Mouse (Mus musculus): ENCODE results near the gene Snx30. TPM values are rescaled to one million over a fixed set of nuclear protein-coding genes. Genes with fewer than 3 reads are reported as not detected.

Gene Snx30
- polyA plus RNA-seq, 1 experiment = 10.2 TPM

DNA sequence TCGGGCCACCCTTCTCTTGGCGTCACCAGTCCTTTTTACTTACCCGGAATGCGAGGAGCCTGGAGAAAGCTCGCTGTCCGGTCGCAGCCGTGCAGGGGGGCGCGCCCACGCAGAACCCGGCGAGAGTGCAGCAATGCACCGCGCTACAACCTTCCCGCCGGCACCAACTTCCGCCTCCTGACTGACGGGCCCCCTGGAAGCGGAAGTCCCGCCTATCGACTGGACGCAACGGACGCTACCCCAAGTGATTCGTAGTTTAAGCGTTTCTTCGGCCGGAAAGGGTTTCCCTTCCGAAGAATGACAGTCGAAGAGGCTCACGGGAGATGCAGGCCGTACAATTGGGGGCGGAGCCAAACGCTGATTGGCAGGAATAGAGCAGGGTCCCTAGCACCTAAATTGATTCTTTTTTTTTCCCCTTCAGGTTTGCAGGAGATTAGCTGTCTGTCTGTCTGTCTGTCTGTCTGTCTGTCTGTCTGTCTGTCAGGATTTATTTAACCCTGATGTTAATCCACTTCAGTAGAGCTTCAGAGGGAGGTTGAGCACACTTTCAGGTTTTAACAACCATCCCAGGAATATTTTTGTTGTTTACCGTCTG lies 21.9 kb upstream of the Snx30 start:
- TF ChIP-seq GATA1 (IDR thresholded peaks at IDR 0.05; ENCODE audit: low read length) = no peak

DNA sequence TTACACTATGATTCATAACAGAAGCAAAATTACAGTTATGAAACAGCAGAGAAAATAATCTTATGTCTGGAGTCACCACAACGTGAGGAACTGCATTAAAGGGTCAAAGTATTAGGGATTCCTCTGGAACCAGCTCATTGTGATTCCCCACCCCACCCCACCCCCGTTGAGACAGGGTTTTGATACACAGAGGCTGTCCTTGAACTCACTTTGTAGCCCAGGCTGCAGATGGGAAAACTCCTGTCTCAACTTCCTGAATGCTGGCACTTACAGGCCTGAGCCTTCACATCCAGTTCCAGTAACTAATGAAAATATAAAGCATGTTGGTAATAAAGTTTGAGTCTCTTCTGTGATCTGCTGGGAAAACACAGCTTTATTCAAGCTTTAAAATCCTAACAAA lies 20.2 kb upstream of the Snx30 start:
- no peak for TF ChIP-seq GATA1 (IDR thresholded peaks at IDR 0.05; ENCODE audit: low read length)

DNA sequence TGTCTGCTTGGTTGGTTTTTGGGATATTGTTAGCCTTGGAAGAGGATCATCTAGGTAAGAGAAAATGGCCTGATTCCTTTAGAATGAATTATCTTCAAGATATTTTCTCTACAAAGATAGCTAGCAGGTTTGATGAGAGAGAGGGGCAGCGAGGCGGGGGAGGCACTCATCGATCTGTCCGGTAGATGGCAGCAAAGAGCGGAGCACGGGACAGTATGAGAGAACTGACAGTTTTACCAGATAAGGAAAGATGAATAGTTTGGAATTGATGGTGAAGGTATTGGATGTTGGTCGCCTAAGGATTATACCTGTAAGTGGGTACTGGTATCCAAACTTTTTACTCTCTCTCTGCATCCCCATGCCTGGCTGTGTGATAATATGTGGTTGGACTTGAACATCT lies 19.0 kb upstream of the Snx30 start:
- TF ChIP-seq GATA1 (IDR thresholded peaks at IDR 0.05; ENCODE audit: low read length) = no peak

DNA sequence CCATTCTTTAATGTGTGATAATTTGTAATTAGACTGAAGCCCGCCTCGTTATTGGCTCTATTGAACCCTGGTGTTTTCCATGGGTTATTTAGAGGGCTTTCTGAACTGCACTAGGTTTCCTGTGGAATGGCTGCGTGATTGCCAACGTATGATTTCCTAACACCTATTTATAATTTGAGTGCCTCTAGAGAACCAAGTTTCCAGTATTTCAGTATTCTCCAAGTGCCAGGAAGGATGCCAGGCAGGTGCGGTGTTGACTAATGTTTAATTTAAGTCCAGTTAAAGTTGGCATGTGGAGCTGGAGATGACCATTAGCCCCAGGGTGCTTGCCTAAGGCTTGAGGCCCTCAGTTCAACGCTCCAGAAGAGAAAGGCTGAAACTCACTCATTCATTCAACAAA lies 18.5 kb upstream of the Snx30 start:
- no peak for TF ChIP-seq GATA1 (IDR thresholded peaks at IDR 0.05; ENCODE audit: low read length)

DNA sequence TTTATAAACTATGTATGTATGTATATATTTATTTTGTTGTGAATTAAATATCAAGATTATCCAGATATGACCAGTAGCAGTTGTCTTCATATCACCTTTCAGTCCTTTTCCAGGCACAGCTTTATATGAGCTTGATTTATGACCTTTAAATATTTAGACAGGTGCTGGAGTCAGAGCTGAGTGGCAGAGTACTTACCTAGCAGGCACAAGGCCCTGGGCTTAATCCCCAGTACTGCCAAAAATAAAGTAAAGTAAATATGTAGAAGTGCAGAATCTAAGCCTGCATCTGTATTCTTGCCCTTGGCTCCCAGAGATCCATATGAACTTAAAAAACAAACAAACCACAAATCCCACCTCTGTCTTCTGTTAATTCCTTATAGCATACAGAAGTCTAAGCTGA lies 16.6 kb upstream of the Snx30 start:
- no peak for TF ChIP-seq GATA1 (IDR thresholded peaks at IDR 0.05; ENCODE audit: low read length)

DNA sequence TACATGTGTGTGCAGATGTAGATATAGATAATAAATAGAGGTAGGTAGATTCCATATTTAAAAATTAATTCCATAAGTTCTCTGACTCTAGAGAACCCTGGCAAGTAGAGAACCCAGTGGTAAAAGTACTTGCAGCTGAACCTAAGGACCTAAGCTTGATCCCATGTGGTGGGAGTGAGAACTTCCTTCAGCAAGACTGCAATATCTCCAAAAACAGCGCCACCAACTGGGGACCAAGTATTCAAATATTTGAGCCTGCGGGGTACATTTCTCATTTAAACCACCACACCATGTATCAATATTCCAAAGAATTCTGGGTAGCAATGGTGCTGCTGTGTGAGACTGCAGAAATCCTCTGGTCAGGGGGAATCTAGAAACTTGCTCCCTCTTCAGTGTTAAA lies 11.5 kb upstream of the Snx30 start:
- TF ChIP-seq GATA1 (IDR thresholded peaks at IDR 0.05; ENCODE audit: low read length) = no peak

DNA sequence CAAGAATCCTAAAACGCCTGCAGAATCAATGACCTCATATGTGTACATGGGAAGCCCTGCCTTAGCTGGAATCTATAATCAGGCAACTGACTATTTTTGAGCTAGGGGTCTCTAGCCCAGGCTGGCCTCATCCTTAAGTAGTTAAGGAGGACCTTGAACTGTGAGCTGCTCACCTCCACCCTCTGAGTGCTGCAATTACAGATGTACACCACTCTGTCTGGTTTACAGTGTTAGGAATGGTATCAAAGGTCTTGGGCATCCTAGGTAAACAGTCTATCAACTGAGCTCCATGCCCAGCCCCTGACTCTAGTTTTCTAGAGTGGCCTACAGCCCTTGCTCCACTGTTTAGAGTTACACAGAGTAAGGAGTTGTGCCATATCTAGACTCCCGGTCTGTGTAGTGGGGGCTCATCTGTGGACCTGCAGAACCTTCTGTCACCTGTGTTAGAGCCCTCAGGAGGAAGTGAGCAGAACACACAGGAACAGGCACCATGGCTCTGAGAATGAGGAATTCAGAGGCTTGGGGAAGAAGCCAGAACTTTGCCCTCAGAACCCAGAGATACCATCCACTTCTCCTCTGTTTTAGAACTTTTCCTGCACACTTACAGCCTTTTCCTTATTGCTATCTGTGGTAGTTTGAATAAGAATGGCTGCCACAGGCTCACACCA lies 9.7 kb upstream of the Snx30 start:
- TF ChIP-seq GATA1 (IDR thresholded peaks at IDR 0.05; ENCODE audit: low read length) = no peak

DNA sequence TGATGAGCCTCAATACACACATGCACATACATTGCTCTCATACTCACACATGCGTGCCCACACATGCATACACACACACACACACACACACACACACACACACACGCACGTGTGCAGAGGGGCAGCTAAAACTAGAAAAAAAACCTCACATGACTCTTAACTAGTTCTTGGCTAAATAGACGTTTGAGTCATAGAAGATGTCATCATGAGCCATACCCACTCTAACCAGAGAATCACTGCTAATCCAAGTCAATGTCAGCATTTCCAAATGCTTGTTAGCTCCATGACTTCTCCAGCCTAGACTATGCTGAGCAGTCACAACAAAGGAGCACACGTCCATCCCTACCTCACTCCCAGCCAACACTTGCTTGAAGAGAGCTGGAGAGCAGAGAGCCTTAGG lies 5.5 kb upstream of the Snx30 start:
- no peak for TF ChIP-seq GATA1 (IDR thresholded peaks at IDR 0.05; ENCODE audit: low read length)

DNA sequence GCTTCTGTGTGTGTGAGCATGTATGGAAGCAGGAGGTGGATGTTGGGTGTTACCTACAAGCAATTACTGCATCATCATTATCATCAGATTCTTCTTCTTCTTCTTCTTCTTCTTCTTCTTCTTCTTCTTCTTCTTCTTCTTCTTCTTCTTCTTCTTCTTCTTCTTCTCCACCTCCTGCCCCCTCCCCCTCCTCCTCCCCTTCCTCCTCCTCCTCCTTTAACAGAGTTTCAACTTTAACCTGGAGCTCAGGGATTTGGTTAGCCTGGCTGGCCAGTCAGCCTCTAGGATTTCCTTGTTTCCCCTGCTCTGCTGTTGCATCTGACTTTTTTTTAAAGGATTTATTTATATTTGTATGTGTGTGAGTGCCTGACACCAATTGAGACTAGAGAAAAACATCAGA lies 4.2 kb upstream of the Snx30 start, which contains the start of gene Inip:
Inip (minus strand) TSS at position 101 of the 400 bp plus-strand sequence.
- TF ChIP-seq GATA1 (IDR thresholded peaks at IDR 0.05; ENCODE audit: low read length) = no peak

DNA sequence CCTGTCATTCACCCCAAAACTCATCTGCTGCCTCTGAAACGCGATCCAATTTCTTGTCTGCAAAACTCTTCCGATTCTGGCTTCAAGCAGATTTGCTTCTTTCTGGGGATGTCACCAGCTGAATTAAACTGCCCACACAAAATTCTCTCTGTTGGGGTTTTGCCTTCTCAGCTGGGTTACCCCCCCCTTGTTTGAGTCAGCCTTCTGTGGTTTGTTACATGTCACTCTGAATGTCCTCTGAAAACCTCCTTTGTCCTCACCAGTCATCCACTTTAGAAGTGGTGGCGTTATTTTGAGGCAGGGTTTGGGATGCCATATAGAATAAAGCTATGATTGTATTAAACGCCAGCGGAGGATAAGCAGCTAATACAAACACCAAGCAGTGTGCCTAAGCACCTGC lies 3.5 kb upstream of the Snx30 start:
- no peak for TF ChIP-seq GATA1 (IDR thresholded peaks at IDR 0.05; ENCODE audit: low read length)

DNA sequence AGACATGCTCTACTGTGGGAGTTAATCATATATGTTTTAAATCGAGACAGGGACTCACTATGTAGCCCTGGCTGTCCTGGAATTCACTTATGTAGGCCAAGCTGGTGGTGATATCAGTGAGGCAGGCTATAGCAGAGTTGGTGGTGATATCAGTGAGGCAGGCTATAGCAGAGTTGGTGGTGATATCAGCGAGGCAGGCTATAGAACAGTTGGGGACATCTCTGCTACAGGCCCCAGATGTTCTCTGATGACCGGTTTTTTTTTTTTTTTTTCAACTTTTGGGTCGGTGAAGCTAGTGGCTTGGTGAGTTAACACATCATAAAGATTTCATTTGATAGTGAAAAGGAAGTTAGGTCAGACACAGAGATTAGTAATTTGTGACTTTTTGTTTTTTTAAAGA lies 2.8 kb upstream of the Snx30 start:
- TF ChIP-seq GATA1 (IDR thresholded peaks at IDR 0.05; ENCODE audit: low read length) = peak; percentile 45

DNA sequence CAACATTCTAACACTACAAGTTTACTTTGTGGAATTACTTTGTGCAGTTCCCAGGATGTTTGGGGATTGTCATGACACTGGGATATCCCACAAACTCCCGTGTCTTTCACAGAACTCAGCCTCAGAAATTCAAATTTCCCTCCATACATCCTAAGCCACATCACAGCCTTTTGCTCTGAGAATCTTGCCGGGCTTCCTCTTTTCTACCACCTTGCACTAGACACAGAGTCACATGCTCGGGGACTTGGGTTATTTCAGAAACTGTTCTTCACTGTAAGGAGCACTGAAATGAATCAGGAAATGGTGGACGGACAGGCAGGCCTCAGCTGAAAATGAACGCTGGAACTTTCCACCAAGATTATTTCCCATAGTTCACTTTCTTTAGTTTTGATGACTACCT lies 2.3 kb upstream of the Snx30 start:
- TF ChIP-seq GATA1 (IDR thresholded peaks at IDR 0.05; ENCODE audit: low read length) = no peak

DNA sequence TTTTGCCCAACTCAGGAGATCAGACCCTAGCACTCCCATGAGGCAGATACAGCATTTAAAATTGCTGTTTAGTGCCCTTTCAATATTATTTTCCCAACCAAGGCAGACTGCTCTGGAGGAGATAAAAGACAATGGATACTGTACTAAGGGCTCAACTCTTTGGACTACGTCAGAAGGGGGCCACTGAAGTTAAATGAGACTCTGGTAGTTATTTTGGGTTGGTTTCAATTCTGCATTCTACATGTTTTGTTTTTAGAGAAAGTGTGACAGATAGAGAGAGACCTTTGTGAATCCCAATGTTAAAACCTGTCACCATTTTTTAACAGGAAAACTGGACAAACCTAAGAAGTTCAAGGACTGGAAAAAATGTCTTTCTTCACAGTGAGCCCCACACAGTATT lies 886 bp upstream of the Snx30 start:
- TF ChIP-seq GATA1 (IDR thresholded peaks at IDR 0.05; ENCODE audit: low read length) = no peak

DNA sequence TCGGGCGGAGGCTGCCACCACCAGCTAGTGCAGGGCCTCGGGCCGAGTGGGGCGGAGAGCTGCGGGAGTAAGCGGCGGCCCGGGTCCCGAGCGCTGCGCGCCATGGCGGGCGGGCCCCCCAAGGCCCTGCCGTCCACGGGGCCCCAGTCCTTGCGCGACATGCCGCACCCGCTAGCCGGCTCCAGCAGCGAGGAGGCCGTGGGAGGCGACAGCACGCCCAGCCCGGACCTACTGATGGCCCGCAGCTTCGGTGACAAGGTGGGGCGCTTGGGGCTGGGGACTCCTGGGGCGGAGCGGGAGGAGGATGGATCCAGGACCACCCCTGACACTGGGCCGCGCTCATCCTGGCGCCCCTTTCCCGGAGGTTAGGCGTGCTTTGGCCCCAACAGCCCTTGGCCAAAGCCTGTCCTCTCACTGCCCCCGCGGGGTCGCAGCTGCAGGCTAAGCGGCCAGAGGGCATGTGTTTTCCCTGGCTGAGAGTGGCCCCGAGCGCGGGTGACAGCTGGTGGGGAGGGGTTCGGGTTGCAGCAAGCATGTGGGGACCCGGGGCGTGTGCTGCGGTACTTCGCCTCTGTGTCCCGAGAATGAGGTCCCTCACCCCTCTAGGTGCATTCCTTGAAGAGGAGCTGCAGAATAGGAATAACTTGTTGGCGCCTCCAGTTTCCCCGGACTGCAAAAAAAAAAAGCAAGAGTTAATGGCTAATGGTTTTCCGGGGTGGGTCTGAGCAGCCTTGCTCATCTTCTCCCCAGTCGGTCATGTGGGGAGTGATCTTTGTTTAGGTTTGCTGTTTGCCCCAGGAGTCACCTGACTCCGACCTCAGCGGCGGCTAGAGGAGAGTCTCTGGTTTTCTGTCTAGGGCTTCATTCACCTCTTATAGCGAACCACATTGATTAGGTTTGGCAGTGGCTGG lies 583 bp downstream of the Snx30 start:
- TF ChIP-seq GATA1 (IDR thresholded peaks at IDR 0.05; ENCODE audit: low read length) = no peak

DNA sequence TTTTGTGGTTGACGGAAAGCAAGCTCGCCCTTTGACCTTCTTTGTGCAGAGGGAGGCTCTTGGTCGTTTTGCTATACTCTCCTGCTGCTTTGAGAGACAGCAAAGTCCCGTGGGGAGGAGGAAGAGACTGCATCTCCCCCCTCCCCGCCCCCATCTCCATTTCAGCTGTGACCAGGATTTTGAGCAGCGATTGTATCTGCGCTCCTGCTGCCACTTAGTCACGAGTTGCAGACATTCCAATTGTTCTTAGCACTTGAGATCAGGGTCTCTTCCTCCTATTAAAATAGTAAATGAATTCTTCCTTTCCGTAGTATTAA lies 1.2 kb downstream of the Snx30 start:
- TF ChIP-seq GATA1 (IDR thresholded peaks at IDR 0.05; ENCODE audit: low read length) = no peak

DNA sequence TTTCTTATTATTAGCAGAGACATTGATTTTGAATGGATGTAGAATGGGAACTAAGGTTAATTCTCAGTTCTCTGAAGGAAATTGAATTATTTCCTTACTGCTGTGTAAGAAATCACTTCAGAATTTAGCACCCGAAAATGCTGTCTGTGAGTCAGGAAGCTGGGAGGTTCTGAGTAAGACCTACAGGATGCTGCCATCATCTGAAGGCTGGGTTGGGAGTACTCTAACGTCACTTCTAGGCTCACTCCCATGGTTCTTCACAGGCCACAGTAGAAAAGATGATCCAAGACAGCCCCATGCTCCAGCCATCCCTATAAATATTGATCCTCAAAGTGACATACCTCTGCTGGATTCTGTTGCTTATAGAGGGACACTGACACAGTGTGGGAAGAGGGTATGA lies 1.9 kb downstream of the Snx30 start:
- TF ChIP-seq GATA1 (IDR thresholded peaks at IDR 0.05; ENCODE audit: low read length) = no peak

DNA sequence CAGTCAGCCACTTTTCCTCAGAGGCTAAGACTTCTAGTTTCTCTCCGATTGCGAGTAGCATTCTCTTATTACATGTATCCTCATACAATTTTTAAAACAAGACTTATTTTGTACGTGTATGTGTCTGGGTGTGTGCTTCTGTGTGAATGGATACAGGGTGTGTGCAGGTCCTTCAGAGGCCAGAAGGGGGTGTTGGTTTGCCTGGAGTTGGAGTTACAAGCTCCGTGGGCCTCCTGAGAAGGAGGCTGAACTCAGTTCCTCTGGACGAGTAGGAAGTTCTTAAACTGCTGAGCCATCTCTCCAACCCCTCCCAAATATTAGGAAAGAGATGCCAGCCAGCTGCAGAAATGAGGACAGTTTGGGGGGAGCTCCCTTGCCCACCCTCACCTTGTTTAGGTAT lies 2.8 kb downstream of the Snx30 start:
- no peak for TF ChIP-seq GATA1 (IDR thresholded peaks at IDR 0.05; ENCODE audit: low read length)

Measured in G1E-ER4 (cell line).